Mouse (Mus musculus): Measurements from ENCODE around the gene Tfr2.

Tfr2 gene

DNA sequence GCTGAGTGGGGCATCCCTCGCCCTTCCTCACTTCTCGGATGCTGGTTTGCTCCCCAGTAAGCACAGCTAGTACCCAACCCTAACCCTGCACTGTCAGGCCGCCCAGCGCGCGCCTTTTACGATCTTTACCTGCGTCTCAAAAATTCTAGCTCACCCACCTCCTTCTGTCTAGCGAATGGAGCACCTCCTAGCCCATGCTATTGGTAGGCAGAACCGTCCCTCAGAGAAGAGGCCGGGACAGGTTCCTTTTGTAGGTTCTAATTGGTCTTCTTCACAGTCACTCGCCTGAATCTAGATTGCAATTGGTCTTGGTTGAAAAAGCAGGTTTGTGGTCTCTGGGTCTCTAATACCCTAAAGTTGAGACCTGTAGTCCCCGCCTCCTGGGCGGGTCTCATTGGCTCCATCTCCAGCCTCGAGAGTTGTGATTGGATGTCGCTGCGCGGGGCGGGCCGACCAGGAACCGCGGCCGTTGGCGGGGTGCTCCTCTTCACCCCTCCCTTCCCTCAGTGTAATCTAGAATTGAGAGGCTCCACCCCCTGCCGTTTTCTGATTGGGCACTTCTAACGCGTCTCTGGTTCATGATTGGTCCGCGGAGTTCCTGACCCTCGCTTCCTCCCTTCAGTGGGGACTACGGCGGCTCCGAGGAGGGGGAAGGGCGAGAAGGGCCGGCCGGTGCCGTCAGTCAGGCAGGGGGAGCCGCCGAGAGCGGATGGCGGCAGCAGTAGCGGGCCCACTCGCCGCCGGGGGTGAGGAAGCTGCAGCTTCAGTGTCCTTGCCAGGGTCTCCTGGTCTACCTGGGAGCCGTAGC lies 59.1 kb downstream of the Tfr2 start, which contains the start of the genes Fbxo24, Lrch4 and Gm20605:
TSS of gene Fbxo24 (minus strand) at position 505 of the 808 bp plus-strand sequence.
TSS of gene Lrch4 (plus strand) at position 624 of the 808 bp plus-strand sequence.
TSS of gene Gm20605 (plus strand) at position 678 of the 808 bp plus-strand sequence.
- DNase-seq: peak; percentile 96 to 99

DNA sequence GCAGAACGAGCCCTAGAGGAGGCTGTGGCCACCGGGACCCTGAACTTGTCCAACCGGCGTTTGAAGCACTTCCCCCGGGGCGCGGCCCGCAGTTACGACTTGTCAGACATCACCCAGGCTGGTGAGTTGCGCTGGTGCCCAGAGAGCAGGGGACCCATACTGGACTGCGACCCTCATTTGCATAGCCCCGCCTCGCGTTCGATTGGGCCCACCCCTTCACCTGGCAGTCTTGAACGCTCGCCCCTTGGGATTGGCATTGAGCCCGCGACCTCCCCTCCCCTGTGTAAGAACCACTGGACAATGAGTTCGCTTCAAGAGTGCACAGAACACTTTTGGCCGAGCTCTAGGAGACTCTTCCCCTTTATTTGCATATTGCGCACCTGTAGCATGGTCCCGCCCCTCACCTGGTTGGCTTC lies 59.7 kb downstream of the Tfr2 start:
- DNase-seq: peak; percentile 79 to 81

DNA sequence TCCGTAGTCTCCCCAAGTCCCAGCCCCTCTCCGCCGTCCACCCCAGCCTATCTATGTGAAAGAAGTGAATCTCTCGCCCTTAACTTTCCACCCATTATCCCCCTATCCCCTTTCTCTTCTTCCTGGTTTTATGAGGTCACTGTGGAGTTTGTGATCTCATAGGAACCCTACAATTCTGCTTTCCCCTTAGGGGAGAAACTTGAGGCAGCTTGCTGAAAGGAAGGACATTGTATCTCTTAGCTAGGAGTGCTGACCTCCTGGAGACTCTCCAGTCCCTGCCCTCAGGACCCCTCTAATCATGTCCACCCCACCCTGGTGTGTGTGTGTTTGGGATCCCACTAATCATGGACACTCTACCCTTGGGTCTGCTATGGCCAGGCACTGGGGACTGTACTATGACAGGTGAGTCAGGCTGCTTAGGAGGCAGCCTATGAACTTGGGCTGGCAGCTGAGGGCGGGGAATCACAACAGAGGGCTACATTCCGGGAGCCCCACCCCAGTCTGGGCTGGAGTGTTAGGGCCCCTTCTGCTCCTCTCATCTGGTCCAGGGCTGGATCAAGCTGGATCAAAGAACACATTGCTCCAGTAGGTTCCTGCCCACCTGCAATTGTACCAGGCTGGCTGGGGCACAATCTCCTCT lies 60.4 kb downstream of the Tfr2 start:
- DNase-seq: peak in 1 of 2 experiments; percentile 43

DNA sequence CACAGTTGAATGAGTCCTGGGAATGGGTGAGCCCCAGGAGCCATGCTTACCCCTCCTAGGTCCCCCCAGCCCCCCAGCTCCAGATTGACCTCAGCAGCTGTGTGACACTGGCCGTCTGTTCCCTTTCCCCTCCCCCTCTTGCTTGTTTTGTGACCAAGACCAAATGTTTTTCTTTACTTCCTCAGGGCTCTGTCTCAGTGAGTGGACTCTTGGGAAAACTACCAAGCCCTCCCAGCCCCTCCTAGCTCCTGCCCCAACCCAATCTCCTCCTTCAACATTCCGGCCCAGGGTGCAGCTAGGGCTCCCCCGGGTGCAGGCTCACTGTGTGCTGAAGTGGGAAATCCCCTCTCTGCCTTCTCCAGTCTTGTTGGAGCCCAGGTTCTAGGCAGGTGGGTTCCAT lies 61.0 kb downstream of the Tfr2 start:
- peak; percentile 33 to 39 for DNase-seq

DNA sequence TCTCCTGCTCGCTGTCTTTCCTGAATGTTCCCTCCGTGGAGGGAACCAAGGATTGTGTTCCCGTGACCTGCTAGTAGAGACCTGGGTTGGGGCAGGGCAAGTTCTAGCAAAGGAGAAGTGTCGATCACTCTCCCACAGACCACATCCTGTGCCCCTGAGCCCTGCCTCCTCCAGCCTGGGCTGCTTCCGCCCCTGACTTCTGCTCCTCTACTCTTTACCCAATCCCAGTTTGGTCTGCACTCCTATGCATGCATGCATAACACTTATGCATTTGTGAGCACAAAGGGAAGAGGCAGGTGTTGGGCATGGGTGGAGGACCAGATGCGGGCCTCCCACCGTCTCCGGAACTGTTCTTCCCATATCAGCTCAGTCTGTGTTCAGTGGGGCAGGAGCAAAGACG lies 61.5 kb downstream of the Tfr2 start:
- peak; percentile 67 to 77 for DNase-seq

DNA sequence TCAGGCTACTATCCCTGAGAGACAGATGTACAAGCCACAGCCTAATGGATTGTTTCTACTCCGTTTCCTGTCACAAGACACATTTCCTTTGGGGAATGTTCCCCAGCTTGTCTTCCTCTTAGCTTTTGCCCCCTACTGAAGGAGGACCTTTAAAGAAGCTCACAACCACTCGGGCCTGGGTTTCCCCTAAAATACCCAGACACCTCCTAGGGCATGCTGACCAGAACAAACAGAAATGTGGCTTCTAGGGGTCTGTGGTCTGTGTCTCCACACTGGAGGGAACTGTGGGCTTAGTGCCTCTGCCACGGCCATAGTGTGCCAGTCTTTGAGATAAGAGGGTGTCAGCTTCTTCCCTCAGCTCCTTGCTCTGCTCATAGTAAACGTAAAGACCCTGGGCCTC lies 62.0 kb downstream of the Tfr2 start:
- DNase-seq: peak in 1 of 2 experiments; percentile 31

DNA sequence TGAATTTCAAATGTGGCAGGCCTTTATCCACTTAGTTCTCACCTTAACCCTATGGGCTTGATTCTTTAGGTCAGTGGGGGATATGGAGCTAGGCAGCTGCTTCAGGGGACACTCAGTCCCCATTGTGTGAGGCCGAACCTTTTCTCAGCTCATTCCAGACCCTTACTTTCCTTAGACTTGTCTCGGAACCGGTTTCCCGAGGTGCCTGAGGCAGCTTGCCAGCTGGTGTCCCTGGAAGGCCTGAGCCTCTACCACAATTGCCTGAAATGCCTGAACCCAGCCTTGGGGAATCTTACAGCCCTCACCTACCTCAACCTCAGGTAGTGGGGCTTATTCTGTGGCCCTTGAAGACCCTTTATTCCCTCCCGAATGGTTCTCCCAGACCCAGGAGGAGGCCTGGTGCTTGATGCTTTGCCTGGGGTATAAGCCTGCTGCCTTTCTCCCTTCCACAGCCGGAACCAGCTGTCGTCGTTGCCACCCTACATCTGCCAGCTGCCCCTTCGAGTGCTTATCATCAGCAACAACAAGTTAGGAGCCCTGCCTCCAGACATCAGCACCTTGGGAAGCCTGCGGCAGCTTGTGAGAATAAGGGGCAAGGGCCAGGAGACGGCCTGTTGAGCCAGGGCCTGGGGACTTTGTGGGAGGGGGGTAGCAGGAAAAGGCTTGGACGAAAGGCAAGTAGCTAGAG lies 63.9 kb downstream of the Tfr2 start:
- no peak for DNase-seq
